Mouse (Mus musculus): ENCODE measurements at regions not wholly inside any gene's neighbourhood (a gene's known extent, or its start where the extent isn't known, plus 50 kb on each side); places are given as distances from the start of the nearest gene placed in this dataset.

- DNase-seq (ENCODE audit: low spot score in 2 of 2): no peak
Observed at GRCm38 (mm10) chr4:79362522-79362921, 1150.8 kb upstream of the Ptprd start.

DNA sequence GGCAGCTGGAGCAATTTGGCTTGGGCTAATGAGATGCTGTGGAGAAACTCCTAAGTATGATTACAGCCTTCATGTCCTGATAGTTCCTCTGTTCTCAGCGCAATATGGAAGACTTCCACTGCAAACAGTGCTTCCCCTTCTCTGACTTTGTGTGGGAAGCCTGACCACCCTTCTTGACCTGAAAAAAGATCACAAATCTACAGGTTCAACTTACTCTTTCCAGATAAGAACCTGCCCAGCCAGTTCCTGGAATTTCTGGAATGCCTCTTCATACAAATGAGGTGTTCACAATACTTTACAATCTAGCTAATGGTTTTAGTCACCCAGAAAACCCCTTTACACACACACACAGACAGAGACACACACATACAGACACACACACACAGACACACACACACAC lies 1146.0 kb upstream of the Ptprd start:
- DNase-seq (ENCODE audit: low spot score in 2 of 2): no peak

DNA sequence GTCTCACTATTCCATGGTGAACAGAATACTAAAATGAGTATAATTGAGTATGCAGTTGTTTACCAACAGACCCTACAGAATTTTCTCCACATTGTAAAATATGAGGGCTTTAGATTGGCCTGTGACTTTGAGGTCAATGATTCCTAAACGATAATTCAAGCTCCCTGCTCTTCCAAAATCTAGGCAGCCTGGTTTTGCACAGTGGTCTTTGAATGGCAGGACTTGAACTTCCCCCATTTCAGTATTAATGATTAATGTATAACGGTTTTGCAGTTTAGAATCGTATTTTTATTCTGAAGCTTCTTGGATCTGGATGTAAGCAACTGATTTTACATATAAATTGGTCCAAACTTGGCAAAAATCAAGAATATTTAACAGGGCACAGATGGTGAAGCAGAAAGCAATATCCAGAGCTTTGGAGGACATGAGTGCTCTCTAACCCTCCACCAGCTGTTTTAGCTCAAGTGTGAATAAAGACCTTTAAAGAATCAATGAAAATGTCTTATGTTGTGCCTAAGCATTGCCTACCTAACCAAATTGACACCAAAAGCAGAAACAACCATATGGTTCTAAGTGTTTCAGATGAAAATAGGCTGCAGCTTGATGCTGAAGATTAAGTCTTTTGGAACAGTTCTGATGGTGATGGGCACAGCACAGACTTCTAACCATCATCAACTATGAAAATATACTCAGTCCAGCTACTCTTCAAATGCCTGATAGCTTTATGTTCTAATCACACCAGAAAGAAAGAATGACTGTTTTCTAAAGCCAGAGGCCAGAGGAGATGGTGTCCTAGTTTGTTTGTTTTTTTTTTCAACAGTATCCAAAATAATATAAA lies 1098.3 kb upstream of the Ptprd start:
- DNase-seq (ENCODE audit: low spot score in 2 of 2): peak in 1 of 2 experiments; percentile 7

GRCm38 (mm10) chr4:79291091-79291490 lies 1079.3 kb upstream of the Ptprd start:
- DNase-seq (ENCODE audit: low spot score in 2 of 2): peak; percentile 4 to 5

DNA sequence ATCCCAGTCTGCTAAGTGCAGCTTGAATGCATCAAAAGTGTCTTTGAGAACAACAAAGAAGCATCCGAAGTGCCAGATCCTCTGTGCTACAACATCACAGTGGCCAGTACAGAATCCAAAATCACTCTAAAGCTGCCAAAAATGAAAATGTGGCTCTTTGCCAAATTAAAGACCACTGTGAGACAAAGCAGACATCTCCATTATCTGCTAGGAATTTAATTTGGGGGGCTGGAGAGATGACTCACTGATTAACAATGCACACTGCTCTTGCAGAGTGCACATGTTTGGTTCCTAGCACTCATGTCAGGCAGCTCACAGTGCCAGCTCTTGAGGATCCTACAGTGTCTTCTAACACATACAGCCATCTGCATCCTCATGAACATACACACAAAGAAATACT lies 1053.3 kb upstream of the Ptprd start:
- no peak for DNase-seq (ENCODE audit: low spot score in 2 of 2)

GRCm38 (mm10) chr4:79243184-79243583 lies 1031.4 kb upstream of the Ptprd start:
- DNase-seq (ENCODE audit: low spot score in 2 of 2): no peak

DNA sequence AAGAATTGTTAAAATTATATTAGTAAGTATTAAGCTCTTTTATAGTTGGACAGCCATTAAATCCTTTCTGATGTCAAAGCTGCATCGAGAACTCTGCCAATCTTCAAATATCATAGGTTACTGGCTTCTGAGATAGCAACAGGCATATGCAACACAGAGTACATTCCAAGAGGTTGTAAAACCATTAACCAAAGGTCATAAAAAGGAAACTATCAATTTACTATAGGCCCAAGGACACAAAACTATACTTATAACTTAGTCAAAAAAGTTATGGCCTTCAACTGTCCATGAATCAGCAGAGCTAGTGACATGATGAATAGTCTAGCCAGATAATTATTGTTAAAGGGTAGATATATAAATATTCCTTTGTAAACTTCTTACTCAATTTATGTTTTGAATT lies 1029.9 kb upstream of the Ptprd start:
- no peak for DNase-seq (ENCODE audit: low spot score in 2 of 2)

DNA sequence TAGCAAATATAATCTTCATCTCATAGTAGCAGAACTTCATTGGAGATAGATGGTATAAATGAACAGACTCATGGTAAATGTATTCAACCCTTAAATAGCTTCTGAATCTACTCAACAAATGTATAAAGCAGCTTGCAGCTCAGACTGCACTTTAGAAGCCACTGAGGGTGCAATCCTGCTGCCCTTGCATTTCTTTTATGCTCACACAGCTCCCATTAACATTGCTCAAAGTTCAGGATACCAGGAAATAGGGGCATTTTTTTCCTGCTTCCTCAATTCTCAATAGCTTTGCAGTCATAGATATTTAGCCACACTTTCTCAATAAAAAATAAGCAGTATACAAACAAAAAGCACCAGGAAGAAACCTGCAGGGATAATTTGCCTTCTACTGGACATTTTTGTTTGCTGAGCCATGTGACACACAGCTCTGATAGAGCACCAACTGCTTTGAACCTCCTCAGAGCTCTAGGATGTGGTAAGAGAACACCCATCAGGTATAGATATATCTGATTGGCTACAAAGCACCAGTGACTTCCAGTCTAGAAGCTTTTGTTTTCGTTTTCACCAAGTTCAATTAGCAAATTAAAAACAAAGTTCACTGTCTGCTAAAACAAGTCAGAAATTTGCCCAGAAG lies 1012.5 kb upstream of the Ptprd start:
- no peak for DNase-seq (ENCODE audit: low spot score in 2 of 2)
